Mouse (Mus musculus) gastrocnemius, postnatal 4 days (tissue): ENCODE measurements at regions not wholly inside any gene's neighbourhood (a gene's known extent, or its start where the extent isn't known, plus 50 kb on each side); places are given as distances from the start of the nearest gene placed in this dataset.
A peak's percentile ranks its signal among the peaks of the same experiment; 100 is the strongest.

ENCODE experiments used
- DNase-seq, 2 experiments: peaks; one replicate each; pipeline ENCODE4 v3.0.0; 2021 to 2022; ENCODE audit warnings: low spot score in 2 of 2, mixed read lengths in 2 of 2

DNA sequence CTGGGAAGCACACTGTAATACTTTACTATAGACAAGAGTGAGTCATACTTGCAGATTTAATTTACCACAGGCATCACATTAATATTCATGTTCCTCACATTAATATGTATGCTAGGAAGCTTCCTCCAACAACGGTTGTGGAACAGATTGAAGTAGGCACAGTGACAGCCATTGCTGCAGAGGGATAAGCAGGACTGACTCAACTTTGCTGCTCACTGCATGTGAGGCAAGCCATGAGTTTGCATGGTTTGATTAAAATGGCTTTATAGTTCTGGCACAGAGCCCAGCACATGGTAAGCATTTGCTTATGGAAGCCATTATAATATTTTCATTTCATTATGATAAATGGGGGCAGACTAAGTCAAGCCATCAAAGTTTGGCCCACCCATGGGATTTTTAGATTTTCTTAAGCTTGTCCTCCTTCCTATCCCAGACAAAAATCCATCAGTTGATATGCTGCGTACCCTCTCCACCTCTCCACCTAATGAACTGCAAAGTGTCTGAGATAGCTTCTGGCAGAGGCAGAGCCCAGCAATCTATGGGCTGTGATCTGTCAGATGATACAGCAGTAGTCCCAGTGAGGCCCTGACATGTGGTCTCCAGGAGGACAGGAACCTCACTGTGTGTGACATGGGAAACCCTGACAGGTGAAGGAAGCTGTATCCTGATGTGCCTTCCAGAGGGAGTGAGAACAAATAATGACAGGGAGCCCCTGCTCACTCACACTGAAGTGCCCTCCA is 109.6 kb upstream of the Arrdc4 start:
- DNase-seq = no peak

DNA sequence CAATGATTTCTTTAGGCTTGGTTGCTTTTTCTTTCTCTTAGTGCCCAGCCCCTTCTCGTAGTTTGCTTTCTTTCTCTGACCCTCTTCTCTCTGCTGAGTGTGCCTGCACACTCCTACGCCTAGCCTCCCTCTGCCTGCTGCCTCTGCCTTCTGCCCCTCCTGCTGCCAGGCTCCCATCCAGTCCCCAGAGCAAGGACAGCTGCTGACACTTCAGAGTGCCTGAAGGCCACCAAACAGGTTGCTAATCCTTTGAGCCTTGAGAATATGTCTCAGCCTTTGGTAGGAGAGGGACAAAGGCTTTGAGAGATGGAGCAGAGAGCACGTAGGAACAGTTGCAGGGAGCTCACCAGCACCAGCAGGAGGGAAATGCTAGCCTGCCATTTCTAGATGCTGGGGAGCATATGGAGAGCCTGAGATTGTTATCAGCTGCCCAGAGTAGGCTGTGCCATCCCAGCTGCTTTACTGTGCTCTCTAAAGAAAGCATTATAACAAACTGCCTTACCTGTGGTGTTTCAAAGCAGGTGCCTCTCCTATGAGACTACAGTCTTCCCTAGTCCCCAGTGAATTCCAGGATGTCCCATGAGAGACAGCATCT is 103.0 kb upstream of the Arrdc4 start:
- DNase-seq = no peak

DNA sequence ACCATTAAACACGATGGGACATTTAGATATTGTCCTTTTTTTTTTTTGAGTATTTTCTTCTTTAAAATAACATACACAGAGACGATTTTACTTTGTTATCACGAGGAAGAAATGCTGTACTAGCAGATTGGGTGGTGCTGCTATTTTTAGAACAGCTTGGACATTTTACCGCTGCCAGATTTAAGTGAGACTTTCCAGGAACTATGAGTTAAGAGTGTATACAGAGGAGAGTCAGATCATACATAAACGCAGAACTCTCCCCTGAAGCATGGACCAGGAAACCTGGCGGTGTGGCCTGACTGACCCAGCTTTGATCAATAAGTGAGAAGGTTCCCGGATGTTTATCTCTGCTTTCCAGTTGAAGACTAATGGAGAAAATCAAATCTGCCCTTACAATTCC is 95.6 kb upstream of the Arrdc4 start:
- no peak for DNase-seq

DNA sequence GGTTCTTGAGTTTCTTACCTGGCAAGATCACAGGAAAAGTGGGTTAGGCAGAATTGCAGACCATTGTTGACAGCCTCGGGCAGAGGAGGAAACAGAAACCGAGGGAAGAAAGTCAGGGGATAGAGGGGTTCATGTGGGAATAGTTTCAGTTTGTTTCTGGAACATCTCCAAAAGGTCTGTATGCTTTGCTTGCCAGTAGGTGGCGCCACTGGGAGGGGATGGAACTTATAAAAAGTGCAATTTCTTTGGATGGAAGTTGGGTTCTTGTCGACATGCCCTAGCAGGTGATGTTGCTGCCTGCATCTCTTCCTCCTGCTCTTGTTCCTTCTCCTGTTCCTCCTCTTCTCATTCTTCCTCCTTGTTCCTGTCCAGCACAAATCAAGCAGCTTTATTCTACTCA is 94.3 kb upstream of the Arrdc4 start:
- DNase-seq = no peak

DNA sequence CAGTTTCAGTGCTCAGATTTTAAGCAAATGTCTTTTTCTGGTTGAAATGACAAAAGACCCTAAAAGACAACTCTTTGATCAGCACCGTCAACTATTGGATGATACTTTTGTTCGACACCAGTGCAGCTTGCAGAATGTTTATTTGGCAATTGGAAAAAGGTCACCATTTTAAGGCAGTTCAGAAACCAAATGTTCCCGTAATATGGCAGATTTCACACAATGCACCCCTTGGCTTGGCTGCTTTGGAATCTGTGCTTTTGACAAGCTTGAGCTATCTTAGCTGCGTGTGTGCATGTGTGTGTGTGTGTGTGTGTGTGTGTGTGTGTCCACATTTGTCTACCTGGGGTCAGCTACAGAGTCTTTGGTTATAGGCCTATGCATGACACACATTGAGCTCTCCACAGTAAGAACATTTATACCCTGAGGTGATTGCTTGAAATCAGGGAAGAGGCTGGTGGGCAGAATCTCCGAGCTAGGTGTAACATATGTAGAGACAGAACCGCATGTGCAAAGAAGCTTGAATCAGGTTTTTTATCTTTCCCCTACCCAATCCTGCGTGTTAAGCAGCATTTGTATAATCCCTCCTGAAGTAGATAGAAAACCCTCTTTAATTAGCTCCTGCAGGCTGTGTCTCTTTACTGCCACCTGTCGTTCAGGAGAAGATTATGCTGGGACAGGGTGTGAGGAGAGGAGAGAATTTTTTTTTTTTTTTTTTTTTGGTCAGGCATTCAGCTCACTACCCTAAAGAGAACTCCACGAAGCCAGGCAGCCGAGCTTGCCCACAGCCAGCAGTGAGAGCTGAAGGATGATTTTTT is 85.1 kb upstream of the Arrdc4 start:
- no peak for DNase-seq

DNA sequence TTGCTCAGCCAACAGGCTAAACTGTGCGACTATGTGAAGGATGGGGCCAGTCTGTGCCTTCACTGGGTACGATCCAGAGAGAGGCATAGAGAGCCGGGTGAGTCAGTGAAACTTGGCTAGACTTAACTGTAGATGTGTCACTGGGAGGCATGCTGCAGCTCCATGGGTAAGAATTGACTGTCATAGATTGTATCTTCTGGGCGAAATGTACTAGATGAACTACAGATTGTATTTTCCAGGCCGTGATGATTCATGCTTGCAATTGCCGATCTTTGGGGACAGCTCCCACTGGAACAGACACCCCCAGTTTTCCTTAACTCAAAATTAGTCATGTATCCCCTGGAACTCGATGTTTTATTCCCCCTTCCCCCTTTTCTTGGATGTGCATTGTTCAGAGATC is 84.5 kb upstream of the Arrdc4 start:
- DNase-seq = no peak

DNA sequence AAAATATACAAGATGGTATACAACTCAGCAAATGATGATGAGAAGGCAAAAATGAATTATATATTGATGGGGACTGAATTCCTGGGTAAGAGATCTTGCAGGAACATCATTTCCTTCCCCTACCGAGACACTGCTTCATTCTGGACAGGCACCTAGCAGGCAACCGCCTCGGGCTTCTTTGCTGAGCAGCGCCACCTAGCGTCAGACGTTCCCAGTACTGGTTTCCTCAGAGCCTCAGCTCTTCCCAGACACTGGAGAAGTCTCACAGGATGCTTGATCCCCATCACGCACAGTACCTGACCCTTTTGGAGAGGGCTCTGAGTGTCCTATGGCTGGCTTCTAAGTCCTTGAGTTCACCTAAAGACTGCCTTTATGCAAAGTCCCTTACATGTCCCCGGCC is 80.8 kb upstream of the Arrdc4 start:
- peak; percentile 74 to 86 for DNase-seq

DNA sequence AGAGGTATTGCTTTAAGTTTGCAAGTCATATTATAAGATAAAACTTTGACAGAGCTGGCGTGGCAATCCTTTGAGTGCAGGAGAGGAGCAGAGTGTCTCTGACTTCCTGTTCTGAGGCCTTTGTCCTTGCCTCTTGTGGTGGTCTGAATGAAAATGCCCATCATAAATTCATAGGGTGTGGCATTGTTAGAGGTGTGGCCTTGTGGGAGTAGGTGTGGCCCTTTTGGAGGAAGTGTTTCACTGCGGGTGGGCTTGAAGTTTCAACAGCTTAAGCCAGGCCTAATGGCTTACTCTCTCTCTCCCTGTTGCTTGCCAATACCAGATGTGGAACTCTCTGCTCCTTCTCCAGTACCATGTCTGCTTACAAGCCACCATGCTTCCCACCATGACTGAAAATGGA is 75.4 kb upstream of the Arrdc4 start:
- DNase-seq = no peak

DNA sequence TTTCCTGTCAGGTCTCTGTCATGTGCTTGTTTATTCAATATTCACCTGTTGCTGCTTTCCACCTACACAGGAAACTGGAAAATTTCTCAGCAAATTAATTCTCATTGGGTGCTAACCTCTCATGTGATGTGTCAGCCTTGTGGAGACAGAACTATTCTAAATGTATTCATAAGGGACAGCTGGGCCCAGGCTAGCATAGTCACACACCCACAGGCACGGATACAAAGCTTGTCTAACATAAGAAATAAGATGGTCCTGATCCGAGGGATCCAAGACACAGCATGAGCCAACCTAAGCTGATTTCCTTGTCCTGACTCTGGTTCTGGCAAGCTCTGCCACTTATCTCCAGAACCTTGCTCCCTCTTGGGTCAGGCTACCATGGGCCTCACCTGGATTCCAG is 74.6 kb upstream of the Arrdc4 start:
- DNase-seq = no peak

DNA sequence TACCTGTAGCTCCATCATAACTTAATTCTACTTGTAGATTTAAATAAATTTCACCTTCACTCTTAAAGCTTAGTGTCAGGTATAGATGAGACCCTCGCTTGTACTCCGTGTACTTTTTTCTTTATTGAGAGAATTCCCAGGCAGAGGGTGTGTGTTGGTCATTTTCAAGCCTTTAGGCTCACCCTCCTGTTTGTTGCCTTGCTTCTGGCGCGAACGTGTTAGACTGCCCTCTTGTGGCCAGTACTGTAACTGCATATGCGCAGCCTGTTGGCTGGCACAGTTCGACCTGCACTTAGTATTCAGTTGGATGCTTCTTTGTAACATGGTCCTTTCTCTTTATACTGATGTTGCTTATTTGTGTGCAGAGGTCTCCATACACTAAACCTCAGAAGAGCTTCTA is 74.1 kb upstream of the Arrdc4 start:
- DNase-seq = peak; percentile 36 to 40

DNA sequence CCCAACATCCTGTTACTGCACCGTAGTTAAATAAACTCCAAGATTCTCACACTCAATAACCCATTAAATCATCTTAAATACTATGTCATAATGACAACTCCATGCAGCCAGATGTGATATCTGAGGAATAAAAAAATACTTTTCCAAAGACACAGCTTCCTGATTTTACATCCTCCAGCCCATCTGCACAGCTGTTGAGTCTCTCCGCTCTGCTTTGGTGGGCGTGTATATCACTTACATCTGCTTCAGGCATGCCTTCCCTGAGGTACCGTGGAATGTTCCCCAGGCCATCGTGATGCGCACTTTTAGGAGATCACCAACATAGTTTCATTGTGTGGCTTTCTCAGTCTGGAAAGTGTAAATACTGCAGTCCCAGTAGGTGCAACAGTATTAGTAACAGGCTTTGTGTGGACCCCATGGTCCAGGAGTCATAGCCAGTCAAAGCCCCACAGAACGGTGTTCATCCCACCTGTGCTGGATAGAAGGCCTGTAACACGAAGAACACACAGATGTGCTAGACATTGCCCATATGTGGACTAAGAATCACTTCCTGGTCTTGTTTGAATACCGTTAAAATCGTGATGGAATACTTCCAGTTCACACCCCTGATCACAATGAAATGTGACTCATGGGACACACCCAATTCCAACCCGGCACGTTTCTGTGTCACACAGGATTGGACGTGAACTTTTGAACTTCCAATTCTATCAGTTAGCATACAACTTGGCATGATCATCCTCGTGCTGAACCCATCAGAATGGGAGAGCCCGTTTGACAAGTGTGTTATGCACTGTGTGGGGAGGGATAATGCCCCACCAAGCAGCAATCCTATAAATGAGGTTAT is 66.0 kb upstream of the Arrdc4 start:
- DNase-seq = no peak

DNA sequence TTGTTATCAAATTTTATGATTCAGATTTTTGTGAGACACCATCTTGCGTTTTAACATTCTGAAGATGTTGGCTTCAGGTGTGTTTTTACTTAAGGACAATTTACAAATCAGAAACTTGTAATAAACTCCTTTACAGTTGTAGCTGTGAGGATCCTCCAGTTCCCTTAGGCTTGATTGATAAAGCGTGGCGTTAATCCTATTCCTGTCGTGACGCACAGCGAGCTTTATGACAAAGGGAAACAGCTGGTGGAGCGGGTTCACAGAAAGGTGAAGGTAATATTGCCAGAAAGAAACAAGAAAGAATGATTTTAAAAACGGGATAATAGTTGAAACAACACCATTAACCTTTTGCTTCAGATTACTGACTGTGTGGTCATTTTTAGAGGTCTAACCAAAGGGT is 60.7 kb upstream of the Arrdc4 start:
- DNase-seq = no peak
